Mouse (Mus musculus) layer of hippocampus, adult 6 months (tissue): Measurements from ENCODE around the gene Wdr83os. TPM values are rescaled to one million over a fixed set of nuclear protein-coding genes. Genes with fewer than 3 reads are reported as not detected.
A peak's percentile ranks its signal among the peaks of the same experiment; 100 is the strongest.

Experiments used
- long read RNA-seq, 2 experiments: library from polyadenylated mRNA; unstranded; transcript quantifications; one replicate each; pipeline ENCODE4 v2.0.0; 2019 to 2020
- microRNA-seq: library from miRNA; unstranded; fragments of <30 nt; microRNA quantifications from one replicate; pipeline ENCODE4 v1.2.0, GENCODE M21; 2020
- polyA plus RNA-seq: library from polyadenylated mRNA; unstranded; fragments of <200 nt; fragmentation: Nextera tagmentation; gene quantifications from 2 replicates; pipeline ENCODE4 v1.2.3, GENCODE M21; 2021

Gene Wdr83os
- 140 and 142 TPM in 2 replicates for polyA plus RNA-seq
- long read RNA-seq, experiment 1, transcript Wdr83os-203 (3 exons, 798 nt) = minor isoform, 13 of 84 reads
- long read RNA-seq, experiment 1, transcript Wdr83os-201 (4 exons, 922 nt) = major isoform, 63 of 84 reads
- long read RNA-seq, experiment 1, partial matches to known transcripts = 6 of 84 reads
- long read RNA-seq, experiment 1, other reads (novel, unspliced or antisense) = 1 of 84 reads
- long read RNA-seq, experiment 2, transcript Wdr83os-201 (4 exons, 922 nt) = major isoform, 9 of 16 reads
- long read RNA-seq, experiment 2, transcript Wdr83os-203 (3 exons, 798 nt) = minor isoform, 6 of 16 reads
- long read RNA-seq, experiment 2, partial matches to known transcripts = 0 of 16 reads
- long read RNA-seq, experiment 2, other reads (novel, unspliced or antisense) = 1 of 16 reads

GRCm38 (mm10) chr8:85080532-85081215, at the start of gene Wdr83os:
Gene Wdr83os, plus strand, starts transcription at chr8:85080740.

GRCm38 (mm10) chr8:85036718-85037365, 43.7 kb upstream of the Wdr83os start, which contains the start of gene Tnpo2:
Gene Tnpo2, plus strand, starts transcription at chr8:85036915.

GRCm38 (mm10) chr8:85059879-85060616, 20.5 kb upstream of the Wdr83os start, which contains the start of gene Fbxw9:
Gene Fbxw9, plus strand, starts transcription at chr8:85060055.

GRCm38 (mm10) chr8:85067982-85068381, 12.6 kb upstream of the Wdr83os start, which contains the start of gene Gm5741:
Gene Gm5741, minus strand, starts transcription at chr8:85067982.

GRCm38 (mm10) chr8:85071514-85072281, 8.8 kb upstream of the Wdr83os start, which contains the start of gene Dhps:
Gene Dhps, plus strand, starts transcription at chr8:85071757.

GRCm38 (mm10) chr8:85081216-85081555, 646 bp downstream of the Wdr83os start, which contains the start of gene Wdr83:
Gene Wdr83, minus strand, starts transcription at chr8:85081306.

GRCm38 (mm10) chr8:85083108-85083813, 2.7 kb downstream of the Wdr83os start, which contains the start of gene Man2b1:
Gene Man2b1, plus strand, starts transcription at chr8:85083270.

GRCm38 (mm10) chr8:85122995-85123394, 42.5 kb downstream of the Wdr83os start, which contains the start of gene Zfp791:
Gene Zfp791, minus strand, starts transcription at chr8:85123095.

Small RNAs within 50 kb of the gene (microRNA-seq; reads per million reads assigned to microRNA genes)
- not detected for gene Gm23388
- gene Mir7070 = 2.1 reads per million, percentile 3 among the genes with 10 or more reads in this experiment

Other genes starting within 250 kb of the Wdr83os start
- 36.3 and 37.5 TPM in 2 replicates for gene Gadd45gip1, start 249.2 kb upstream of the Wdr83os start, polyA plus RNA-seq
- 132 and 159 TPM in 2 replicates for gene Rad23a, start 240.1 kb upstream of the Wdr83os start, polyA plus RNA-seq
- gene Calr, start 233.8 kb upstream of the Wdr83os start, polyA plus RNA-seq = 92.3 and 126 TPM in 2 replicates
- 21.3 and 22.2 TPM in 2 replicates for gene Farsa, start 223.8 kb upstream of the Wdr83os start, polyA plus RNA-seq
- 18.5 and 21.1 TPM in 2 replicates for gene Syce2, start 208.6 kb upstream of the Wdr83os start, polyA plus RNA-seq
- gene Gcdh, start 186.8 kb upstream of the Wdr83os start, polyA plus RNA-seq = 22.7 and 24.2 TPM in 2 replicates
- gene Klf1, start 178.8 kb upstream of the Wdr83os start, polyA plus RNA-seq = 0.15 and 0.30 TPM in 2 replicates
- gene Dnase2a, start 172.2 kb upstream of the Wdr83os start, polyA plus RNA-seq = 4.5 and 6.6 TPM in 2 replicates
- gene Mast1, start 143.4 kb upstream of the Wdr83os start, polyA plus RNA-seq = 11.2 and 18.3 TPM in 2 replicates
- 0.15 TPM in 1 of 2 replicates, not detected in the other for gene Rtbdn, start 133.7 kb upstream of the Wdr83os start, polyA plus RNA-seq
- gene Gm49661, start 111.3 kb upstream of the Wdr83os start, polyA plus RNA-seq = not detected in 2 replicates
- 688 and 751 TPM in 2 replicates for gene Prdx2, start 111.2 kb upstream of the Wdr83os start, polyA plus RNA-seq
- 45.5 and 52.3 TPM in 2 replicates for gene Rnaseh2a, start 111.0 kb upstream of the Wdr83os start, polyA plus RNA-seq
- 142 and 144 TPM in 2 replicates for gene Junb, start 102.0 kb upstream of the Wdr83os start, polyA plus RNA-seq
- 5.0 and 6.2 TPM in 2 replicates for gene Hook2, start 90.1 kb upstream of the Wdr83os start, polyA plus RNA-seq
- 0.09 TPM in 1 of 2 replicates, not detected in the other for gene Best2, start 66.2 kb upstream of the Wdr83os start, polyA plus RNA-seq
- gene Asna1, start 55.5 kb upstream of the Wdr83os start, polyA plus RNA-seq = 31.7 and 41.1 TPM in 2 replicates
- gene Trir, start 53.9 kb upstream of the Wdr83os start, polyA plus RNA-seq = 71.1 and 83.3 TPM in 2 replicates
- 24.3 and 26.5 TPM in 2 replicates for gene Tnpo2, start 43.8 kb upstream of the Wdr83os start, polyA plus RNA-seq
- 13.4 and 14.1 TPM in 2 replicates for gene Fbxw9, start 20.7 kb upstream of the Wdr83os start, polyA plus RNA-seq
- not detected in 2 replicates for gene Gm5741, start 12.8 kb upstream of the Wdr83os start, polyA plus RNA-seq
- gene Dhps, start 9.0 kb upstream of the Wdr83os start, polyA plus RNA-seq = 63.7 and 73.4 TPM in 2 replicates
- 35.6 and 36.8 TPM in 2 replicates for gene Wdr83, start 566 bp downstream of the Wdr83os start, polyA plus RNA-seq
- gene Man2b1, start 2.5 kb downstream of the Wdr83os start, polyA plus RNA-seq = 20.7 and 26.6 TPM in 2 replicates
- 1.4 and 1.6 TPM in 2 replicates for gene Zfp791, start 42.4 kb downstream of the Wdr83os start, polyA plus RNA-seq
- not detected in 2 replicates for gene Cks1brt, start 71.2 kb downstream of the Wdr83os start, polyA plus RNA-seq
- gene Olfr371, start 145.2 kb downstream of the Wdr83os start, polyA plus RNA-seq = not detected in 2 replicates
- 42.6 and 42.8 TPM in 2 replicates for gene Orc6, start 218.9 kb downstream of the Wdr83os start, polyA plus RNA-seq
- gene Vps35, start 219.1 kb downstream of the Wdr83os start, polyA plus RNA-seq = 80.4 and 83.7 TPM in 2 replicates